Mouse (Mus musculus): ENCODE data around the gene Eva1b.

DNA sequence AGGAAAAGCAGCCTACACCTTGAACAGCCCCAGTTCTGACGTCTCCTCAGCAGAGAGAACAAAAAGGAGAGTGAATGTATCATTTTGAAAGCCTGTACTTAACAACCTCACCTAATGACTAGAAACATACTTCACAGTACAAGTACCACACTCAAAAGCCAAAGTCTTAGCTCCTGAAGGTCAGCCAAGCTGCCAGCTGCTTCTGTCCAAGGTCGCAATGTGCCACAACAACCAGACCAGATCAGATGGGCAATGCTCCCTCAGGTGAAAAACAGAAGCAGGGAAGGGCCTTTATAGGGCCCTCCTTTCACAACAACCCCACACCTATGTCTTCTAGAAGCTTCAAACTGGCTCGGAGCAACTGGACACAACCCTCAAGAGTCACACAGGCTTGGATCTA, 18.5 kb downstream of the Eva1b start:
- no peak for TF ChIP-seq CTCF (IDR thresholded peaks at IDR 0.05)
- TF ChIP-seq EP300 (IDR thresholded peaks at IDR 0.05): peak; percentile 91

Data from lung, postnatal 0 days (tissue).